Mouse (Mus musculus) megakaryocyte, embryonic 14.5 days (primary cell): ENCODE data around the gene Kif3a.

Experiments
- FLI1 ChIP-seq: IDR thresholded peaks from 2 replicates; pipeline ENCODE4 v1.6.1; 2012; ENCODE audit warnings: low read length, inconsistent platforms, mixed read lengths
- GATA1 ChIP-seq: IDR thresholded peaks from 3 replicates; pipeline ENCODE4 v1.6.1; 2012; ENCODE audit warnings: mixed read lengths, low read length, inconsistent platforms, borderline replicate concordance

DNA sequence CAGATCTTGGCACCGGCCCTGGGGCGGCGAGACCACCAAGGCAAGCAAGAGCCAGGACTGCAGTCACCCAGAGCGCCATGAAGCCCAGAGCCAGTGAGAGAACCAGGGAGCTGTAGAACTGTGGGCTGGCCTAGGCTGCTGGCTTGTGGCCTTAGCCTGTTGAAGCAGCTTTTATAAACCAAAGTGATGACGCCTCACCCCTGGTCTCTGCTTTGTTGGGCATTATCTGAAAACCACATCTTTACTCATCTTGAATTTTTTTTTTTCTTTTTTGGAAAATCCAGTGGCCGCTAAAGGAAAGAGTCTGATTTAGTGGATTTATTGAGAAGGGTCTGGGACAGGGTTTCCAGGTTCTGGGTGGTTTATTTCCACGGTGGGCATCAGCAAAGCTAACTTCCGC, 67.4 kb downstream of the Kif3a start, which contains the start of gene Il13:
- TF ChIP-seq GATA1 (no peak), FLI1 (no peak)
